Mouse (Mus musculus): ENCODE results near the gene Rrp12. TPM values are rescaled to one million over a fixed set of nuclear protein-coding genes. Genes with fewer than 3 reads are reported as not detected.
"Not testable (repeated sequence)": the region's sequence is repeated elsewhere in the genome, so short reads cannot be mapped to it uniquely, and the experiment has no call there.

The Rrp12 gene
- total RNA-seq, 4 experiments from 2014 or later = 15.8 to 17.9 (median 17.0) TPM

DNA sequence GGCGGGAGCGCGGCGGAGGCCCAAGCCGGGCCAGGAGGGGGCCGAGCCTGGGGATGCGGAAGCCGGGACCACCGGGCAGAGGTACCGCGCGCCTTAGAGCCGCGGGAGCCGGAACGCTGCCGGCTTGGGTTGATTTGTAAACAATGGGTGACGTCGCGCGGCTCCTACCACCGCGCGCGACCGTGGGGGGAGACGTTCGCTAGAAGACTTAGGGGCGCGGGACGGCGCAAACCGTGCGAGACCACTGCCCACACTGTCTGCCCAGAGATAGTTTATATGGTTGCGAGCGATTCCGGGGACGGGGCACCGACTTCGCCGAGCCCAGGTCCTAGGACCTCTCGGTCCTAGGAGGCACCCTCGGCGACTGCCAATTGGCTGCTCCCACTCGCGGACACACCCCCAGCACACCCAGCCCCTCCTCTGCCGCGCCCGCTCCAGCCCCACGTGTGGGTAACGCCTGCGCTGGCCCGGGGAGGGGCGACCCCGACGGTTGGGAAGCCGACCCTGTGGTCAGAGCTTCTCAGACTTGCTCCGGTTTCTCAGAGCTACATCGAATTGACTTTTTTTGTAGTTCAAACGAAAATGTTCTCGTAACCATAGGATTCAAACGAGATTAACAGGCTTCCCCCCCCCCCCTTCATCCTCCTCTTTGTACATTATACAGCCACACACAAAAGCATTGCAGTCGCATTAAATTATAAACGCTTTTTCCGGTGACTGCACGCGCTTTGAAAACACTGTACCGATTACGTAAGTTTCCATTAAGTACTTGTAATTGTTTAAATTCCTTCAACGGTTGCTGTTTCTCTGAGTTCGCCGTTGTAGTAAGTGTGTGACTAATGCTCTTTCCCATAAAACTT, 47.8 kb downstream of the Rrp12 start, which contains the start of gene Frat2:
Frat2 (minus strand) TSS at position 141 of the 860 bp plus-strand sequence.
- peak; percentile 80 for DNase-seq

DNA sequence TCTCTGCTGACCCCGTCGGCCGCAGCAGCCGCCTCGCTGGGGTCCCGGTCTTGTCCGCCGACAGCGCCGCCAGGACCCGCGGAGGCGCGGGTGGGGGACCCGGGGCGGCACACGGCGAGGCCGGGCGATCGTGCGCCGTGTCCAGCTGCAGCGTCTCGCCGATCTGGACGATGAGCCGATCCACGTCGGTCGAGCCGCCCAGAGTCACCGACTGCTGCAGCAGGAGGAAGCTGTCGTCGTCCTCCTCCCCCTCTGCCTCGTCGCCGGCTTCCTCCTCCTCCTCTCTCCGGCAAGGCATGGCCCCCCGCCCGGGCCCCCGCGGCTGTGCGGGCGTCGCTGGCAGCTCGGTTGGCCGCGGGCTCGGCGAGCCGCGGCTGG, 48.4 kb downstream of the Rrp12 start:
- not testable (repeated sequence) for DNase-seq

- DNase-seq = peak; percentile 23
Observed at GRCm38 (mm10) chr19:41847091-41847581, 48.8 kb downstream of the Rrp12 start.

DNA sequence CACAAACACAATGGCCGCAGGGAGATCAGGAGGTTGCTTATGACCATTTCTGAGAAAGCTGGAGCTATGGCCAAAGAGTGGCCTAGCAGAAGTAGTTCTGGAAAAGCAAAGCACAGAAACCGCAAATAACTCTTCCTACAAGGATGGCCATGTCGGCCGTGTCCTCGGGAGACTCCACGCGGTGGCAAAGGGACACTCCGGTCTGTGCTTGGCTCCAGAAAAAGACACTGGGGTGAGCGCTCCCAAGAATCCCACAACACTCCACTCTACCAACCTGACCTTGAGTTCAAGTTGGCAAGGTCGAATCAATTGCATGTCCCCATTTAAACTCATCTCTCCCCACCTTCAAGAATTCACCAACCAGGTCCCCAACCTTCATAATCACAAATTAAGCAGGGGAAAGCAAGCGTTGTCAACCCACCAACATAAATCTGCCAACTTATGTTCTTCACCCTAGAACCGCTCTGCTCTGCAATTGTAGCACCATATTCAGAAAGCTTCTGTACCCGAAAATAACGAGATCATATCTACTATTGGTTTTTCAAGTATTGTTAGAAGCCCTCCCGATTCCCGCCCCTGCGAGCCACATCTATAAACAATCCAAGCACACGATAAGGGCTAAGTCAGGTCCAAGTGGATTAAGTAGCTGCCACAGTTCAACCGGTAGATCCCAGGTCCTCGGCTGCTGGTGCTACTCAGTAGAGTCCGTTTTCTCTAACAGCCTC, 49.4 kb downstream of the Rrp12 start:
- peak; percentile 46 for DNase-seq

DNA sequence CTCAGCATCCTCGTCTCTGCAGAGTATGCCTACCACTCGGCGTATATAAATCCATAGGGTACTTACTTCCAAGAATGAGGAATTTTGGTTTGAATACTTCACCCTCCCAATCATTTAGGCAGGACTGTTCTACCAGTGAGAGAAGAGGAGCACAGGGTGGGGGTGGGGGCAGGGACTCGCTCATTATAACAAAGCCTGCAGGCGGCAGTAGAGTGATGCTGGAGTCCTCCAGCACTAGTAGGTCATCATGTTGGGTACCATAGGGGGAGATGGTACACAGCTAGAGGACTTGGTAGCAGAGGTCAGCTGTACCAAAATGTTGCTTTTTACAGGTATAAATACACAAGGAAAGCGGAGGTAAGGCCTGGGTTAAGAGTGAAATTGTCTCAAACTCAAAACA, 51.6 kb downstream of the Rrp12 start:
- DNase-seq = no peak

DNA sequence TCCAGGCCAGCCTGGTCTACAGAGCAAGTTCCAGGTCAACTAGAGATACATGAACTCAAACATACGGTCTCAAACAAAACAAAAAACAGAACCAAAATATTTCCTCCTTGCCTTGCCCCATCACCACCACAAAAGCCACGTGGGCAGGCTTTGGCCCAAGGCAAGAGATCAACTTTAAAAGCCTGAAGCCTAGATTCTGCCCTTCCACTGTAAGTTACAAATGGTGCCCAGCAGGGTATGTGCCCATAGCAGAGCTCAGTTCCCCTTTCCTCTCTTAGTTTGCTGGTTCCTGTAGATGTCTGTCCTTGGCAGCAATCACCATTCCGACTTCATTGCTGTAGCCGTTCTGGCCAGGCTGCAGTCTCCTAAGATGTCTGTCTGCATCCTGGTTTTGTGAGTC, 53.3 kb downstream of the Rrp12 start:
- no peak for DNase-seq

DNA sequence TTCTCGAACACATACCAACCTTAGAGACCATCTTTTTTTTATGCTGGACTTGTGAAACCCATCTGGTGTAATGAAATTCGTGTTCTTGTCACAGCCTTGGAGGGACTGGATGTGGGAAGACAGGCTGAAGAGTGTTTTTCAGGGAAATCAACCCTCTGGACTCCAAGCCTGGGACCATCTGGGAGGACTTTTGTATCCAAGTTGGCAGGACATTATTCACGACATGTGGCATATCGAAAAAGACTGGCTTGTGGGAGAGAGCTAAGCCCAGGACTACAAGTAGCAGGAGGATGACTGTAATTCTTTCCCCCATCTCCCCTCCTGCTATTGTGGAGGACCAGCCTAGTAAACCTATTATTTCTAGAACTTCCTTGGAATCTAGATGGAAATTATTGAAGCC, 53.8 kb downstream of the Rrp12 start:
- DNase-seq = no peak

GRCm38 (mm10) chr19:41841105-41841750, 54.7 kb downstream of the Rrp12 start:
- DNase-seq = no peak

DNA sequence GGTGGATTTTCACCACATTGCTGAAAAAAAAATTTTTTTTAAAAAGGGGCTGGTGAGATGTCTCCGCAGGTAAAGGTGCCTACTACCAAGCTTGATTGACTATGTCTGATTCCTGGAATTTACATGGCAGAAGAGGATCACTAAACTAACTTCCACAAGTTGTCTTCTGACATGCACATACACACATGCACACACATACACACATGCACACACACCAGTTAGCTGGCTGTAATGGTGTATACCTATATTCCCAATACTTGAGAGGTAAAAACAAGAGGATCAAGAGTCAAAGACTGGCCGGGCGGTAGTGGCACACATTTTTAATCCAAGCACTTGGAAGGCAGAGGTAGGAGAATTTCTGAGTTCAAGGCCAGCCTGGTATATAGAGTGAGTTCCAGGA, 56.3 kb downstream of the Rrp12 start:
- no peak for DNase-seq

- DNase-seq = no peak
Observed at GRCm38 (mm10) chr19:41838808-41839207, 57.2 kb downstream of the Rrp12 start.

GRCm38 (mm10) chr19:41837917-41838261, 58.1 kb downstream of the Rrp12 start:
- no peak for DNase-seq

GRCm38 (mm10) chr19:41837194-41837916, 58.6 kb downstream of the Rrp12 start:
- DNase-seq = no peak

GRCm38 (mm10) chr19:41836719-41837118, 59.3 kb downstream of the Rrp12 start:
- no peak for DNase-seq

GRCm38 (mm10) chr19:41835816-41836215, 60.2 kb downstream of the Rrp12 start:
- peak; percentile 29 for DNase-seq

GRCm38 (mm10) chr19:41835407-41835806, 60.6 kb downstream of the Rrp12 start:
- no peak for DNase-seq

GRCm38 (mm10) chr19:41832501-41833201, 63.3 kb downstream of the Rrp12 start:
- no peak for DNase-seq

GRCm38 (mm10) chr19:41831718-41832391, 64.1 kb downstream of the Rrp12 start:
- peak; percentile 10 for DNase-seq

- DNase-seq = peak; percentile 44
Observed at GRCm38 (mm10) chr19:41831101-41831570, 64.8 kb downstream of the Rrp12 start.

DNA sequence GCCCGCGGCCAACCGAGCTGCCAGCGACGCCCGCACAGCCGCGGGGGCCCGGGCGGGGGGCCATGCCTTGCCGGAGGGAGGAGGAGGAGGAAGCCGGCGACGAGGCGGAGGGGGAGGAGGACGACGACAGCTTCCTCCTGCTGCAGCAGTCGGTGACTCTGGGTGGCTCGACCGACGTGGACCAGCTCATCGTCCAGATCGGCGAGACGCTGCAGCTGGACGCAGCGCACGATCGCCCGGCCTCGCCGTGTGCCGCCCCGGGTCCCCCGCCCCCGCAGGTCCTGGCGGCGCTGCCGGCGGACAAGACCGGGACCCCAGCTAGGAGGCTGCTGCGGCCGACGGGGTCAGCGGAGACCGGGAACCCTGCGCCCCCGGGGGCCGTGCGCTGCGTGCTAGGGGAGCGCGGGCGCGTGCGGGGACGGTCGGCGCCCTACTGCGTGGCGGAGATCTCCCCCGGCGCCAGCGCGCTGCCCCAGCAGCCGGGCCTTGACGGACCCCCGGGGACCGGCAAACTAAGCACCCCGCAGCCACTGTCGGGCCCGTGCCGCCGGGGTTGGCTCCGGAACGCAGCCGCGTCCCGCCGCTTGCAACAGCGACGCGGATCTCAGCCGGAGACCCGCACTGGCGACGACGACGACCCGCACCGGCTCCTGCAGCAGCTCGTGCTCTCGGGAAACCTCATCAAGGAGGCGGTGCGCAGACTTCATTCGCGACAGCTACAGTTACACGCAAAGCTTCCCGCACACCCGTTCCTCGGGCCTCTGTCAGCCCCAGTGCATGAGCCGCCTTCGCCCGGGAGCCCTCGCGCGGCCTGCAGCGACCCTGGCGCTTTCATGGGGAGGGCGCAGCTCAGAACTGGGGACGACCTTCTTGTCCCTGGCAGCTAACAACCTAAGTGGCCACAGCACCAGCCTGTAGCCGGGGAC, 65.6 kb downstream of the Rrp12 start:
- peak; percentile 56 for DNase-seq
